Mouse (Mus musculus) forebrain, embryonic 11.5 days (tissue): ENCODE results near the gene Lrmp. TPM values are rescaled to one million over a fixed set of nuclear protein-coding genes. Genes with fewer than 3 reads are reported as not detected.
A peak's percentile ranks its signal among the peaks of the same experiment; 100 is the strongest.

Experiments used
- ATAC-seq: fragments of 200-750 bp; cut with Nextera tagmentation; replicated peaks from 2 replicates; pipeline ENCODE4 v1.8.0; 2017; ENCODE audit warnings: moderate TSS enrichment; ENCODE audit not compliant: low FRiP score
- DNase-seq: peaks from one replicate; pipeline ENCODE4 v3.0.0-alpha.2; 2017; ENCODE audit warnings: low spot score
- H3K27ac ChIP-seq: fragments of 300-500 bp; sonication (generic); 2 replicates; pipeline ENCODE4 v1.5.1; 2014; ENCODE audit warnings: low read depth, low read length
- H3K27me3 ChIP-seq: fragments of 300-500 bp; sonication (generic); 2 replicates; pipeline ENCODE4 v1.6.1; 2014; ENCODE audit warnings: mild to moderate bottlenecking, low read length, mixed read lengths; ENCODE audit not compliant: control insufficient read depth, insufficient read depth
- H3K36me3 ChIP-seq: fragments of 300-500 bp; sonication (generic); 2 replicates; pipeline ENCODE4 v1.6.1; 2014; ENCODE audit warnings: mild to moderate bottlenecking, low read length, moderate library complexity, mixed read lengths; ENCODE audit not compliant: control insufficient read depth, insufficient read depth
- H3K4me1 ChIP-seq: fragments of 300-500 bp; sonication (generic); replicated peaks from 2 replicates; pipeline ENCODE4 v1.6.1; 2014; ENCODE audit warnings: low read length, mixed read lengths; ENCODE audit not compliant: control insufficient read depth, insufficient read depth
- H3K4me2 ChIP-seq: fragments of 300-500 bp; sonication (generic); 2 replicates; pipeline ENCODE4 v1.6.1; 2014; ENCODE audit warnings: low read depth, mild to moderate bottlenecking, low read length, moderate library complexity, mixed read lengths; ENCODE audit not compliant: severe bottlenecking
- H3K4me3 ChIP-seq: fragments of 300-500 bp; sonication (generic); 2 replicates; pipeline ENCODE4 v1.5.1; 2014; ENCODE audit warnings: low read depth, low read length
- H3K9ac ChIP-seq: fragments of 300-500 bp; sonication (generic); 2 replicates; pipeline ENCODE4 v1.6.1; 2014; ENCODE audit warnings: low read length
- H3K9me3 ChIP-seq: fragments of 300-500 bp; sonication (generic); 2 replicates; pipeline ENCODE4 v1.6.1; 2016; ENCODE audit warnings: low read length, mixed read lengths; ENCODE audit not compliant: control insufficient read depth
- WGBS: fragments of 180-500 bp; shearing (Covaris S2); extraction: QIAGEN DNeasy Blood & Tissue Kit; methylation state at CpG from one replicate; pipeline ENCODE4 v1.1.7; 2014; 5-methylcytosine and 5-hydroxymethylcytosine counted together
- polyA plus RNA-seq: library from polyadenylated mRNA; unstranded; fragments of >200 nt; fragmentation: Nextera tagmentation; extraction: Ambion mirVana; gene quantifications from 2 replicates; pipeline ENCODE4 v1.2.1, GENCODE M21; 2014

The Lrmp gene
- polyA plus RNA-seq, 1 experiment from 2014 or later: 2.1 TPM

DNA sequence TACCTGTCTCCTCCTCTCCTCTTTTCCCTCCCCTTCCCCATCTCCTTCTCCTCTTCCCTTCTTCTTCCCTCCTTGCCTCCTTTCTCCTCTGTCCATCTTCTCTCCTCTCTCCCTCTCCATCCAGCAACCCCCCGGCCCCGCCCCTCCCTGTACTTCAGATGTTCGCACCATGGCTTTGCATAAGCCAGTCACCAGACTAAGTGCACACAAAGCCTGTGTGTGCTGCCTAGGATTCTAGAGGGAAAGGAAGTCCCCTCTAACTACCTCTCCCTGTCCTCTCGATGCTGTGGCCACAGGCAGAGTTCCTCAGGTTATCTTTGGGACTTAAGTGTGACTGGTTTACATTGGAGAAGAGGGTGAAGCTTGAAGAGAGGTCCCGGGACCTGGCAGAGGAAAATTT, 45.1 kb downstream of the Lrmp start:
- DNase-seq: no peak
- Histone ChIP-seq H3K9ac (no peak overlapping the region), H3K36me3 (no peaks in the 10 kb centered on the region), H3K27me3 (no peaks in the 10 kb centered on the region), H3K4me1 (no peaks in the 10 kb centered on the region), H3K4me2 (no peak overlapping the region), H3K9me3 (no peaks in the 10 kb centered on the region), H3K4me3 (no peak overlapping the region), H3K27ac (no peak overlapping the region)
- WGBS: 67% methylated on average over 5 of the region's 5 CpGs
- no peak for ATAC-seq

DNA sequence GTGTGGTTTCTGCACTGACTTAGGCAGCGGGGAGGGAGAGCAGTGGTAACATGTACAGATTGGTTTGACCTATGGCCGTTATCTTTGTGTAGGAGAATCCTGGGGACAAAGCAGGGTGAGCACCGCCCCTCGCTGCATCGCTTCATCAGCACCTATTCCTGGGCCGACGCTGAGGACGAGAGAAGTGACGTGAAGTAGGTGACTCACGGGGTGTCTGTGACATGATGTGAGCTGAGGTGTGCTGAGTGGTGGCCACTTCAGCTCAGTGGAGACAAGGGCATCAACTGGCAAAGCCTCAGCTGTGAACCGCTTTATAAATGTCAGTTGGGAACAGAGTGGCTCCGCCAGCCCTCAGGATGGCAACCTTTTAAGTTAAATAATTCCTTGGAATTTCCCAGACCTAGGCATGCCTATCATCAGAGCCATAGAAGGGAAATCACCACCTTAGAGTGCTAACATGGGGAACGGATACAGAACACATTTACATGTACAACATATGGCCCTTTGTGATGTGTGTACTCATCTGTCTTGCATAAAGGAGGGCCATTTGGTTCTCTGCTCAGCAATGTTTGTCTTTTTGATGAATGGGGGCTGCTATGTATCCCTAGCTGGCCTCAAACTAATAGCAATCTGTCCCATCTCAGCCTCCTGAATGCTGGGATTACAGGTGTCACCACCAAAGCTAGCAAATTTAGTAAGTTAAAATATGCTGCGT, 56.6 kb downstream of the Lrmp start:
- H3K4me3 ChIP-seq: no peak overlapping the region
- H3K27me3 ChIP-seq: no peaks in the 10 kb centered on the region; the same call in 1 of the 2 replicates
- H3K4me2 ChIP-seq: no peak overlapping the region
- no peak overlapping the region for H3K9ac ChIP-seq
- DNase-seq (peak; percentile 44), ATAC-seq (no peak)
- no peaks in the 10 kb centered on the region for H3K9me3 ChIP-seq
- H3K4me1 ChIP-seq: peaks cover 16% of the 10 kb centered on the region
- no peak overlapping the region for H3K27ac ChIP-seq
- no peaks in the 10 kb centered on the region for H3K36me3 ChIP-seq
- 83% methylated on average over 14 of the region's 14 CpGs for WGBS

DNA sequence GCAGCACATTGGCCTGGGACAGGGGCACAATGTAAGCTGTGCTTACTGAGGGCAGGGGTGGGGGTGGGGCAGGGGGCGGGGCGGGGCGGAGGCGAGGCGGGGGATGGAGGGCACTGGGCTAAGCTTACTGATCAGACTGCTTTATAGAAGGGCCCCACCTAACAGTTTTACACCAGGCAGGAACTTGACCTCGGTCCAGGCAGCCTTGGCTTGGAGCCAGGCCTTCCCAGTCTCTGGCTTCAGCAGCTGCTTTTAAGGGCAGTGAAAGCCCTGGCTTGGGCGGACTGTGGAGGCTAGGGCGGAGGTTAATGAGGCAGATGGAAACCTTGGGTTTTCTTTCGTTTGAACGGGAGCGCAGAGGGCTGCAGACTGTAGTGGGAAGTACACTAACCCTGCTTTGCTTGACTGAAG, 58.3 kb downstream of the Lrmp start:
- DNase-seq (peak; percentile 70), ATAC-seq (peak; percentile 84)
- Histone ChIP-seq H3K4me1 (peaks cover 16% of the 10 kb centered on the region), H3K36me3 (no peaks in the 10 kb centered on the region), H3K4me2 (peak overlapping the region; percentile 33; the same call in 1 of the 2 replicates), H3K27ac (no peak overlapping the region; the same call in 1 of the 2 replicates), H3K4me3 (no peak overlapping the region), H3K27me3 (no peaks in the 10 kb centered on the region; the same call in 1 of the 2 replicates), H3K9ac (no peak overlapping the region), H3K9me3 (no peaks in the 10 kb centered on the region)
- under 1% methylated on average over 7 of the region's 11 CpGs for WGBS

DNA sequence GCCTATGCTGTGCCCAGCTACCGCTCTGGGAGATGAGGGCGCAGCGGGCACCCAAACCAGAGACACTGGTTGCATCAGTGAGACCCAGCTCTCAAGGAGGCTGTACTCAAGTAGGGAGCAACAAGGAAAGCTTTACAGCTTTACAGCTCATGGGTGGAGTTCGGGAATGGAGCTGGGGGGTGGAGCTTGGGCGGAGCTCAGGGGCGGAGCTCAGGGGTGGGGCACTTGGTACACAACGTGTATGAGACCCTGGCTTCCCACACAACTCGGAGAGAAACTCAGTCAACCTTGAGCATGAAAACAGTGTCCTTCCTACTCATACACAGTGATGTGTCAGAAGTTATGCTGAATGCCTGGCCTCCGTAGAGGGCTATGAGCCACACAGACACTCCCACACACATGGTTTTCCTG, 60.1 kb downstream of the Lrmp start:
- Histone ChIP-seq H3K9me3 (no peaks in the 10 kb centered on the region), H3K27me3 (no peaks in the 10 kb centered on the region; the same call in 1 of the 2 replicates), H3K36me3 (no peaks in the 10 kb centered on the region), H3K4me3 (no peak overlapping the region), H3K4me1 (peaks cover 16% of the 10 kb centered on the region), H3K4me2 (no peak overlapping the region), H3K9ac (no peak overlapping the region), H3K27ac (no peak overlapping the region)
- no peak for ATAC-seq
- WGBS: 40% methylated on average over 9 of the region's 9 CpGs
- no peak for DNase-seq

DNA sequence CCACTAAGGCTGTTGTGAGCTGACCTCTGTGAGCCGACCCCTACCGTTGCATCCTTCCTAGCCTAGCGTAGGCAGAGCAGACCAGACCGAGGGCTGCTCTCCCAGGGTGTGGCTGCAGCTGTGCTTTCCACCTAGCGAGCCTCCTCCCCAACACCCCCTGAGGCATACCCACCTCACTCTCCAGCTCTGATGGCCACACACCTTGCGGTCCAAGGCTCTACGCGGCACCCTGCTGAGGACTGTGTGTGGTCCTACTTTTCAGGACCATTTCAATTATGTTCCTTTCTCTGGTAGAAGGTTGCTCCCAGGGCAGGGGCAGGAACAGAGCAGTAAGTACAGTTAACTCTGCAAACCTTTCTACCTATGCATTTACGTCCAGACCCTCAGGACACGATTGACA, 61.0 kb downstream of the Lrmp start:
- H3K4me2 ChIP-seq: no peak overlapping the region
- 37% methylated on average over 10 of the region's 10 CpGs for whole genome bisulfite sequencing

DNA sequence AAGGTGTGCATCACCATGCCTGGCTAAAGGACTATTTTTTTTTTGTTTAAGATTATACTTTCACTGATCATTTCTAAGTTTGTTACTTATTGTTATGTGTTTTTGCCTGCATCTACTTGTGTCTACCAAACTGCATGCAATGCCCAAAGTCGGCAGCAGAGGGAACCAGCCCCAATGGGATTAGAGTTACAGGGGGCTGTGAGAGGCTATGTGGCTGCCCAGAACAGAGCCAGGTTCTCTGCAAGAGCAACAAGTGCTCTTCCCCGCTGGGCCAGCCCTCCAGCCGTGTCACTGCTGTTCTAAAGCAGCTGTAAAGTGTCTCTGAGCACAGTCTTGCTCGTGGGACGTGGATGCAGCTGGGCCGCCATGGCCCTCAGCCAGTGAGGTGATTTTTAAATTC, 64.2 kb downstream of the Lrmp start:
- peak; percentile 81 for DNase-seq
- no peaks in the 10 kb centered on the region for H3K9me3 ChIP-seq
- H3K9ac ChIP-seq: no peak overlapping the region
- peaks cover 6% of the 10 kb centered on the region for H3K4me1 ChIP-seq
- H3K4me2 ChIP-seq: no peak overlapping the region
- H3K36me3 ChIP-seq: no peaks in the 10 kb centered on the region
- H3K27ac ChIP-seq: no peak overlapping the region
- H3K27me3 ChIP-seq: no peaks in the 10 kb centered on the region; the same call in 1 of the 2 replicates
- ATAC-seq: 0 out of 2 replicates have a peak, but pooled peaks have one; percentile 60
- H3K4me3 ChIP-seq: no peak overlapping the region
- WGBS: 24% methylated on average over 6 of the region's 6 CpGs

More for the DNA sequence above, 61.0 kb downstream of the Lrmp start:
- no peak overlapping the region for H3K27ac ChIP-seq
- no peaks in the 10 kb centered on the region for H3K9me3 ChIP-seq
- no peak for ATAC-seq
- H3K4me3 ChIP-seq: no peak overlapping the region
- H3K36me3 ChIP-seq: no peaks in the 10 kb centered on the region
- H3K27me3 ChIP-seq: no peaks in the 10 kb centered on the region; the same call in 1 of the 2 replicates
- H3K4me1 ChIP-seq: peaks cover 16% of the 10 kb centered on the region
- DNase-seq: no peak
- H3K9ac ChIP-seq: no peak overlapping the region

DNA sequence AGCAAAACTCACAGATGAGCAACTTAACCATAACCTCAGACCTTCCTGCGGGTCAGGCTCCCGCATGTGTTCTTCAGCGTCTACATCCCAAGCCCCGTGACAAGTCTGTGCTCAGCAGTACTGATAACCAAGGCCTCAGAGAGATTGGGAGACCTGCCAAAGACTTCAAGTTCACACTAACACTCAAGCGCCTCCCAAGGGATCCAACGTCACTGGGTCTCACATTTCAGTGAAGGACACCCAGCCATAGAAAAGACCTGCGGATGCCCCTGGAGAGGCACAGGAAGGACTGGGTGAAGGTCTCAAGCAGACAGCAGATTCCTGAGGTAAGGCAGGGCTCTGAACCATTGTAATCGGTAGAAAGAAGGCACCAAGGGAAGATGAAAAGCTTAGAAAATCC, 66.6 kb downstream of the Lrmp start:
- ATAC-seq (no peak), DNase-seq (no peak)
- no peaks in the 10 kb centered on the region for H3K36me3 ChIP-seq
- no peak overlapping the region for H3K27ac ChIP-seq
- no peak overlapping the region for H3K9ac ChIP-seq
- H3K9me3 ChIP-seq: no peaks in the 10 kb centered on the region
- H3K4me1 ChIP-seq: no peaks in the 10 kb centered on the region
- no peaks in the 10 kb centered on the region for H3K27me3 ChIP-seq
- H3K4me3 ChIP-seq: no peak overlapping the region
- WGBS: 85% methylated on average over 8 of the region's 8 CpGs
- H3K4me2 ChIP-seq: no peak overlapping the region

DNA sequence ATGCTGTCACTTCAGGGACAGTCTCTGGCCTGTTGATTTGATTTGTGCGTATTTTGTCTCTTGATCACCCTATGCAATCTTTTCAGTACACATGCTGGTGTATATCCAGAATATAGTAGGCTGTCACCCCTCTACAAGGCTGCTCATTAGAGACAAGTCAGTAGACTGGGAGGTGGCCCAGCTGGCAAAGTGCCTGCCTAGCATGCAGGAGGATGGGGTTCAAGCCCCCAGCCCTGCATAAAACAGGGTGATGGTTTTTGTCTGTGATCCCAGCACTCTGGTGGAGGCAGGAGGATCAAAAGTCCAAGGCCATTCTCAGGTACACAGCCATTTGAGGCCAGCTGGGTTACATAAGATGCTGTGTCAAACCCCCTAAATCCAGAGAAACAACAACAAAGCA, 70.6 kb downstream of the Lrmp start:
- no peaks in the 10 kb centered on the region for H3K9me3 ChIP-seq
- no peak overlapping the region for H3K4me2 ChIP-seq
- 92% methylated on average over 1 of the region's 1 CpGs for WGBS
- DNase-seq (no peak), ATAC-seq (no peak)
- no peaks in the 10 kb centered on the region for H3K27me3 ChIP-seq
- H3K4me1 ChIP-seq: no peaks in the 10 kb centered on the region
- no peaks in the 10 kb centered on the region for H3K36me3 ChIP-seq
- H3K27ac ChIP-seq: no peak overlapping the region
- no peak overlapping the region for H3K4me3 ChIP-seq
- no peak overlapping the region for H3K9ac ChIP-seq
